Mouse (Mus musculus) erythroblast, embryonic 14.5 days (primary cell): ENCODE measurements at regions not wholly inside any gene's neighbourhood (a gene's known extent, or its start where the extent isn't known, plus 50 kb on each side); places are given as distances from the start of the nearest gene placed in this dataset.

Experiments
- H3K27me3 ChIP-seq: 2 replicates; pipeline ENCODE4 v1.6.1; 2012; ENCODE audit warnings: inconsistent platforms; ENCODE audit not compliant: control insufficient read depth
- H3K36me3 ChIP-seq: 2 replicates; pipeline ENCODE4 v1.6.1; 2012; ENCODE audit warnings: mild to moderate bottlenecking, inconsistent platforms; ENCODE audit not compliant: control insufficient read depth
- H3K4me1 ChIP-seq: 2 replicates; pipeline ENCODE4 v1.6.1; 2012; ENCODE audit warnings: inconsistent platforms; ENCODE audit not compliant: control insufficient read depth
- H3K4me3 ChIP-seq: replicated peaks from 2 replicates; pipeline ENCODE3; 2012; ENCODE audit warnings: moderate library complexity, mild to moderate bottlenecking, inconsistent platforms
- H3K9me3 ChIP-seq: 2 replicates; pipeline ENCODE4 v1.6.1; 2012; ENCODE audit warnings: low read length, inconsistent platforms, mixed read lengths; ENCODE audit not compliant: control insufficient read depth
- GATA1 ChIP-seq: IDR thresholded peaks from 2 replicates; pipeline ENCODE4 v1.6.1; 2012; ENCODE audit warnings: low read length, inconsistent platforms, mixed read lengths
- TAL1 ChIP-seq: IDR thresholded peaks from 3 replicates; pipeline ENCODE4 v1.6.1; 2012; ENCODE audit warnings: low read length, inconsistent platforms, mixed read lengths

DNA sequence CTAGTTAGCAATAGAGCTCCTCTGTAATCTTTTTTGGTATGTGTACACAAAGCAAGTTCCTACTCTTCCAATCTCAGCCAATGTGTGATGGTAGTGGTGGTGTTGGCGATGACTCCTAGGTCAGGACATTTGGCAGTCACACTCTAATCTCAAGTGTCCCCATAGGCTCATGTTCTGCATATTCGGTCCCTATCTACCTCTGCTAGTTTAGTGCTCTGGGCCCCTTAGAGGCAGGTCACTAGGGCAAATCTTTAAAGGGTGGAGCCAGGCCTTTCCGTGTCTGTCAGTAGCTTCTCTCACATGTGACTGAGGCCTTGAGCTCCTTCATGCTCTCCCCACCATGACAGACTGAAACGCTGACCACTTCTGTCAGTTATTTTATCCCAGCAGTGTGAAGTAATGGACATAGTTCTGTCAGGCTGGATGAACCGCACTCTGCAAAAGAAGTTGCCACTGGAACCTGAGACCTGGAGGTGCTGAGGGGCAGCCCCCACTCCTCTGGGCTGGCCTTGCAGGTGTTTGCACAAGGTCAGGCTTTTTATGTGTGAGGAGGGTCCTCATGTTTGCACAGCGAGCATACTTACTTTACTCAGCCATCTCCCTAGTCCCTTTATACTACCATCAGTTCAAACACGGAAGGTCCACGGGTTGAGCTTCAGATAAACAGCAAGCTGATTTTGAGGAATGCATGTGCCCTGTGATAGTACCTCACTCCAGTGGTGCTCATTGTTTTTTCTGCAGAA is 75.3 kb upstream of the Ywhaq start:
- Histone ChIP-seq H3K4me1 (no peaks in the 10 kb centered on the region), H3K9me3 (peaks cover 3% of the 10 kb centered on the region), H3K4me3 (no peak overlapping the region), H3K36me3 (no peaks in the 10 kb centered on the region), H3K27me3 (no peaks in the 10 kb centered on the region)
- no peak for TF ChIP-seq GATA1
- TF ChIP-seq TAL1: no peak

DNA sequence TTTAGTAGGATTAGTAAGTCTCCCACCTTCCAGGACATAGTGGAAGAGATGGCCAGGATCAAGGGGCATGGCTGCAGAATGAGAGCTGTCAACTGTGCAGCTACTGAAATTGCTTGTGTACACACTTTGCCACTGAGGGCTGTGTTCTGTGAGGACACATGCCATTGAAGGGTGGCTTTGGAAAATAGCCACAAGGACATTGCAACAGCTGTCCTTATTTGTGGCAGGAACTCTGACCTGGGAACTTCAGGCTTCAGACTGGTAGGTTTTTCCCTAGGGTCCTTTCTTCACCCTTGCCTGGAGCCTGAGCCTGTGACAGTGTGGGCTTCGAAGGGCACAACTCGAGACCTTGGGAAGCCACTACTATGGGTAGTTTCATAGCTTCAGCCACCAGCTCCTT is 64.2 kb upstream of the Ywhaq start:
- TF ChIP-seq GATA1: no peak
- no peak for TF ChIP-seq TAL1
- no peaks in the 10 kb centered on the region for H3K9me3 ChIP-seq
- H3K4me3 ChIP-seq: no peak overlapping the region
- no peaks in the 10 kb centered on the region for H3K4me1 ChIP-seq
- H3K36me3 ChIP-seq: no peaks in the 10 kb centered on the region
- no peaks in the 10 kb centered on the region for H3K27me3 ChIP-seq

- Histone ChIP-seq H3K9me3 (no peaks in the 10 kb centered on the region), H3K4me1 (no peaks in the 10 kb centered on the region), H3K36me3 (no peaks in the 10 kb centered on the region), H3K27me3 (no peaks in the 10 kb centered on the region), H3K4me3 (no peak overlapping the region)
- no peak for TF ChIP-seq GATA1
- no peak for TF ChIP-seq TAL1
These were observed 62.8 kb upstream of the Ywhaq start for GRCm38 (mm10) chr12:21480226-21480625.

DNA sequence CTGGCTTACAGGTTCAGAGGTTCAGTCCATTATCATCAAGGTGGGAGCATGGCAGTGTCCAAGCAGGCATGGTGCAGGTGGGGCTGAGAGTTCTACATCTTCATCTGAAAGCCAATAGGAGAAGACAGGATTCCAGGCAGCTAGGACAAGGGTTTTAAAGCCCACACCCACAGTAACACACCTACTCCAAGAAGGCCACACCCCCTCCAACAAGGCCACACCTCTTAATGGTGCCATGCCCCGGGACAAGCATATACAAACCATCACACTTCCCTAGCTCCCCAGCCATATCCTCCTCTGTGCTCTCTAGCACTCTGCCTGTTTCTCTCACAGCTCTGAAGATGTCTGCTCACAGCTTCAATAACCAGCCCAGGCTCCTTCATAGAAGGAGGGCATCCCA is 61.8 kb upstream of the Ywhaq start:
- no peak overlapping the region for H3K4me3 ChIP-seq

GRCm38 (mm10) chr12:21476516-21476915 is 59.1 kb upstream of the Ywhaq start:
- H3K36me3 ChIP-seq: no peaks in the 10 kb centered on the region
- H3K4me1 ChIP-seq: no peaks in the 10 kb centered on the region
- no peak overlapping the region for H3K4me3 ChIP-seq
- no peaks in the 10 kb centered on the region for H3K27me3 ChIP-seq
- H3K9me3 ChIP-seq: no peaks in the 10 kb centered on the region
- no peak for TF ChIP-seq GATA1
- TF ChIP-seq TAL1: no peak

More for the DNA sequence above, 61.8 kb upstream of the Ywhaq start:
- Histone ChIP-seq H3K9me3 (no peaks in the 10 kb centered on the region), H3K36me3 (no peaks in the 10 kb centered on the region), H3K27me3 (no peaks in the 10 kb centered on the region), H3K4me1 (no peaks in the 10 kb centered on the region)
- no peak for TF ChIP-seq GATA1
- no peak for TF ChIP-seq TAL1

DNA sequence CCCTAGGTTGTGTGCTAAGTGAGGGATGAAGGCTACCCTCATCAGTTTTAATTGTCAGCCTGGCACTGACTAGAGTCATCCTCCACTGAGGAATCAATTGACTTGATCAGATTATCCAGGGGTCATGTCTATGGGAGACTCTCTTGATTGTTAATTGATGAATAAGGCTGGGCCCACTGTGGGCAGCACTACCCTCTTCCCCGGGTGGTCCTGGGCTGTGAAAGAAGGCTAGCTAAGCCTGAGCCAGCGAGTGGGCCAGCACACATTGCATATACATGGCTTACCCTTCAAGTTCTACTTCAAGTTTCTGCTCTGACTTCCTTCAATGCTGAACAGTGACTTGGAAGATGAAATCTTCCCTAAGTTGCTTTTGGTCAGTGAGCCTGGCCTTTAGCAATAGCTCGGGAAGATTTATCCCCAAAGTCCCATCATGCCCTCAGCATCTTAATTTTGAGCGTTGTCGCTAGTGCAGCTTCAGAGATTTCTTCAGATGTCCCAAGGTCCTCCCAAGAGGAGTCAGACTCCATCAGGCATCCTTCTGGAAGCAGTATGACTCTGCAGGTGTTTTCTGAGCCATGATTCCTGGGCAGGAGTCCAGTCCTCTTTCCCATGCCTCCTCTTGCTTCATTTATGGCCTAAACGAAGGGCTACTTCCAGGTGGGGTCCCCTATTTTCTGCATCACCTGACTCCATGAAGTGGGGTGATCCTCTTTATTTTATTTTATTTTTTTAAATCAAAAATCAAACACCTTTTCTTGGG is 55.7 kb upstream of the Ywhaq start:
- TF ChIP-seq TAL1 (no peak), GATA1 (no peak)
- Histone ChIP-seq H3K4me1 (no peaks in the 10 kb centered on the region), H3K4me3 (no peak overlapping the region), H3K27me3 (no peaks in the 10 kb centered on the region), H3K9me3 (no peaks in the 10 kb centered on the region), H3K36me3 (no peaks in the 10 kb centered on the region)

DNA sequence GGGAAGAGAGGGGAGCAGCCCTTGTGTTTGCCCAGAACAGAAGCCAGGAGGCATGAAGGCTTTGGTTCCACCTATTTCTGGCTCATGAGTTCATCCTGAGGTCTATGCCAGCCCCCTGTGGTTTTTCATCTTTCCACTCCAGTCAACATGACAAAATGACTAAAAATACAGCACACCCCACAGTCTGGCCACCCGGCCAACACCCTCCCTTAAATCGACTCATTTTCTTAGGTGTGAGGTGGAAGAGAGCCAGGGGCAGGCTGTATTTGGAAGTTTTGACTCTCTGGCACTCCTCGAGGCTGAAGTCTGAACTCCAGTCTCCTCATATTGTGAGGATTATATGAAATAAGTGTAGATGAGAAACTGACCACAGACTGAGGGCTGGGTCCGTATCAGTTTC is 55.0 kb upstream of the Ywhaq start:
- Histone ChIP-seq H3K9me3 (no peaks in the 10 kb centered on the region), H3K4me3 (no peak overlapping the region), H3K27me3 (no peaks in the 10 kb centered on the region), H3K4me1 (no peaks in the 10 kb centered on the region), H3K36me3 (no peaks in the 10 kb centered on the region)
- TF ChIP-seq TAL1 (no peak), GATA1 (no peak)

GRCm38 (mm10) chr12:21471986-21472385 is 54.5 kb upstream of the Ywhaq start:
- Histone ChIP-seq H3K9me3 (no peaks in the 10 kb centered on the region), H3K4me1 (no peaks in the 10 kb centered on the region), H3K4me3 (no peak overlapping the region), H3K27me3 (no peaks in the 10 kb centered on the region), H3K36me3 (no peaks in the 10 kb centered on the region)
- no peak for TF ChIP-seq TAL1
- no peak for TF ChIP-seq GATA1

GRCm38 (mm10) chr12:21470286-21470685 is 52.8 kb upstream of the Ywhaq start:
- 0 out of 2 replicates have a peak, but pooled peaks cover 2% of the 10 kb centered on the region for H3K9me3 ChIP-seq
- TF ChIP-seq TAL1 (no peak), GATA1 (no peak)
- H3K36me3 ChIP-seq: no peaks in the 10 kb centered on the region
- H3K4me1 ChIP-seq: no peaks in the 10 kb centered on the region
- H3K4me3 ChIP-seq: no peak overlapping the region
- no peaks in the 10 kb centered on the region for H3K27me3 ChIP-seq
